In genomic region chr14:24181811-24182506, GRCm38 (mm10) we compare ENCODE assay signal across 8 mouse cellular contexts.
DNase-seq lines count a peak whose midpoint lies in the region; ATAC-seq and TF ChIP-seq lines count a peak whose summit lies in the region.

No protein-coding gene starts in this region.

- TF ChIP-seq POLR2A in lung, adult 2 months (IDR thresholded peaks at IDR 0.05; ENCODE audit: borderline replicate concordance, extremely low read depth, low read depth, low read length), result no peak

- peak; percentile 63 for ATAC-seq in forebrain, embryonic 14.5 days

- peaks cover 3% of the 10 kb centered on the region; the same call in 1 of the 2 replicates for H3K4me1 ChIP-seq in forebrain, embryonic 14.5 days (ENCODE audit: control insufficient read depth, insufficient read depth, low read length)
- no peaks in the 10 kb centered on the region for H3K4me1 ChIP-seq in lung, adult 2 months (ENCODE audit: control insufficient read depth, insufficient read depth, low read length)

- no peak overlapping the region for H3K4me2 ChIP-seq in forebrain, embryonic 14.5 days (ENCODE audit: low read length)

- 30% methylated on average over 10 of the region's 10 CpGs for WGBS in forebrain, embryonic 14.5 days
- WGBS in large intestine, adult 2 months, result 27% methylated on average over 10 of the region's 10 CpGs
- 26% methylated on average over 10 of the region's 10 CpGs for WGBS in lung, adult 2 months

- TF ChIP-seq CTCF in lung, adult 2 months (IDR thresholded peaks at IDR 0.05; ENCODE audit: insufficient read depth, low read length), result peak; percentile 94

- H3K4me3 ChIP-seq in forebrain, embryonic 14.5 days (ENCODE audit: low read depth, low read length), result no peak overlapping the region
- no peak overlapping the region for H3K4me3 ChIP-seq in lung, adult 2 months (replicated peaks; ENCODE audit: extremely low read depth, low read depth, low read length)

- no peaks in the 10 kb centered on the region for H3K27me3 ChIP-seq in forebrain, embryonic 14.5 days (replicated peaks; ENCODE audit: control insufficient read depth, insufficient read depth, low read length)

- peak; percentile 67 for DNase-seq in Muller cell, postnatal 12 days (ENCODE audit: inconsistent ontology term)
- DNase-seq in cerebellum, adult 11-12 months, result peak; percentile 66
- DNase-seq in forebrain, embryonic 14.5 days (ENCODE audit: low spot score), result peak; percentile 90
- peak; percentile 18 for DNase-seq in heart, postnatal 25 days (ENCODE audit: low spot score)
- DNase-seq in large intestine, adult 2 months (ENCODE audit: low read depth, low spot score), result peak; percentile 40
- DNase-seq in lung, adult 2 months, result peak; percentile 65
- peak; percentile 49 for DNase-seq in retina, adult 2 months (ENCODE audit: low read depth, low spot score)
- peak; percentile 47 for DNase-seq in yolk sac, embryonic 10.5 days (ENCODE audit: low spot score)

- no peaks in the 10 kb centered on the region for H3K9me3 ChIP-seq in forebrain, embryonic 14.5 days (replicated peaks; ENCODE audit: control insufficient read depth, low read length)

- intact Hi-C loops in heart, postnatal 25 days (cut with DNase I), result loop anchor here (1.0 to 2.0 kb wide), 2 partner anchors 63 to 93 kb away; partner anchors contain the start of gene Dlg5

- H3K9ac ChIP-seq in forebrain, embryonic 14.5 days (ENCODE audit: low read length), result no peak overlapping the region

- 0 out of 2 replicates have a peak, but pooled peaks cover 4% of the 10 kb centered on the region for H3K36me3 ChIP-seq in forebrain, embryonic 14.5 days (ENCODE audit: control insufficient read depth, insufficient read depth, low read length)

- H3K27ac ChIP-seq in forebrain, embryonic 14.5 days (ENCODE audit: low read depth, low read length), result 0 out of 2 replicates have a peak overlapping the region, but pooled peaks have one; percentile 33

Comparison
In these comparisons a context has a peak if more than half of its experiments do, and no peak if none do; other contexts are left out.
1. DNase-seq: peak in every context shown above with its lines; median percentile 90 in forebrain, embryonic 14.5 days; 67 in Muller cell, postnatal 12 days; 66 in cerebellum, adult 11-12 months; 65 in lung, adult 2 months; 49 in retina, adult 2 months; 47 in yolk sac, embryonic 10.5 days; 40 in large intestine, adult 2 months; 18 in heart, postnatal 25 days.